Mouse (Mus musculus): ENCODE measurements around the gene Kif21b.

The Kif21b gene

DNA sequence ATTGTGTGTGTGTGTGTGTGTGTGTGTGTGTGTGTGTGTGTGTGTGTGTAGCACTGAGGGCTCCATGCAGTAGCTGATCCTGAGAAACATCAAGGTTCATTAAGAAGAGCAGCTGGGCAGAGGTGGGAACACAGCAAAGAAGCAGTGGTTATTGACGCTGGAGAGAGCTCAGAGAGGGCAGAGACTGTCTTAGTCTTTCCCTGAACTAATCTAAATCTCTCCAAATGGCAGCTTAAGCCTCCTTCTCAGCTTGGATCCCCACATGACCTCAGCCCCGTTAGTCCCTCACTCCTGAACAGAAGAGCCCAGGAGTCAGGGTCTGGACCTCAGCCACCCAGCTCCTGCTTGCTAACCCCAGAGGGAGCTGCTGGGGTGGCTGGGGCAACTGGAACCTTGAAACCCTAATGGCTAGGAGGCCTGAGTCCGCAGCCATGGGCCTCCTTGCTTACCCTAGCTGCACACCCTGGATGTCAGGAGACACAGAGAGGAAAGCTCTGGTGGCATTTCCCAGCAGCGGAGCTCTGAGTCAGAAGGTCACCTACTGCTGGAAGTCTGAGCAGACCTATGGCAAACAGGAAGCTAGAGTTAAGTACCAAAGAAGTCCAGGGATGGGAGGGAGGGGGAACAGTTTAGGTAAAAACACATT, 2.1 kb upstream of the Kif21b start:
- in situ Hi-C loops (cut with MboI, MseI), result no loop called here

DNA sequence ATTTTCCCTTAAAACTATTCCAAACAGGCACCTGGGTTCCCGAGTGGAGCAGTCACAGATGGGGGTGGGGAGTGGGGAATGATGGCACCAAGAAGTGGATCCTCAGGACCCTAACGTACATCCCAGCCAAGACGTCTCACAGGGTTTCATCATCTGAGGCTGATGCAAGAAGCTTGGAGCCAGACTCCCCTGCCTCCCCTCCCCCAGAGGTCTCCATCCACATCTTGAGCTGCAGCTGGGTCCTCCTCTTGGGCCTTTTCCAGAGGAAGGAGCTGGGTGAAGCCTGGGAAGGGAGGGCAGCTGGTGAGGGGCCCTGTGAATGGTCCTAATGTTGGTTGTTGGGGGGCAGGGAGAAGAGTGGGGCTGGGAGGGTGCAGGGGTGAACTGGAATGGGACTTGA, 1.1 kb upstream of the Kif21b start:
- in situ Hi-C loops (cut with MboI, MseI), result loop anchor here (10.0 kb wide), 1 partner anchor 1015 kb away; no protein-coding TSS in a partner anchor

DNA sequence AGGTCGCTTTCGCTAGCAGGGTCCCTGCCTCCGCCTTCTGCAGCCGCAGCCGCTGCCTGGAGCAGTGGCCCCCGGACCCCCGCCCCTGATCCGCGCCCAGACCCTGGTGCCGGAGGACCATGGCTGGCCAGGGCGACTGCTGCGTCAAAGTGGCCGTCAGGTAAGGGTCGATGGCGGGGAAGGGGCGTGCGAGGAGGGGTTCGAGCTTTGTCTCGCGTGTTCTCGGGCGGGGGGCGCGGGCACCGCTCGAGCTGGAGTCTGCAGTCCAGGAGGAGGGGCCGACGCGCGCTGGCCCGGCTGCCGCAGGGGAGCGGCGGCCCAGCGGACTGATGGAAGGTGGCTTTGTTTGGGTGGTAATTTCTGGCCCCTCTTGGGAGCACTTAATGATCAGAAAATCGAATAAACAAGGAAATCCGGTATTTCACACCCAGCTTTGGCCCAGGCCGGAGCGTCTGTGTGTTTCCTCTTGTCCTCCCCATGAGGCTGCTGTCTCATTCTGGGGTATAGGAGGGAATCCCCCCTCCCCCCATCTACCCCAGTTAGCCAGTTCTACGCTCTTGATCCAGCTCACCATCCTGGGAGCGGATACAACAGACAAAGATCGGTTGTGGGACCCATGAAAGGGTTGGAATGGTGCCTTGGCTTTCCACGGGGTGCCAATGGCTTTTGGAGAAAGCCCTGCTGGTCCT, 558 bp downstream of the Kif21b start:
- in situ Hi-C loops (cut with MboI, MseI), result loop anchor here (10.0 kb wide), 1 partner anchor 1017 kb away; no protein-coding TSS in a partner anchor

DNA sequence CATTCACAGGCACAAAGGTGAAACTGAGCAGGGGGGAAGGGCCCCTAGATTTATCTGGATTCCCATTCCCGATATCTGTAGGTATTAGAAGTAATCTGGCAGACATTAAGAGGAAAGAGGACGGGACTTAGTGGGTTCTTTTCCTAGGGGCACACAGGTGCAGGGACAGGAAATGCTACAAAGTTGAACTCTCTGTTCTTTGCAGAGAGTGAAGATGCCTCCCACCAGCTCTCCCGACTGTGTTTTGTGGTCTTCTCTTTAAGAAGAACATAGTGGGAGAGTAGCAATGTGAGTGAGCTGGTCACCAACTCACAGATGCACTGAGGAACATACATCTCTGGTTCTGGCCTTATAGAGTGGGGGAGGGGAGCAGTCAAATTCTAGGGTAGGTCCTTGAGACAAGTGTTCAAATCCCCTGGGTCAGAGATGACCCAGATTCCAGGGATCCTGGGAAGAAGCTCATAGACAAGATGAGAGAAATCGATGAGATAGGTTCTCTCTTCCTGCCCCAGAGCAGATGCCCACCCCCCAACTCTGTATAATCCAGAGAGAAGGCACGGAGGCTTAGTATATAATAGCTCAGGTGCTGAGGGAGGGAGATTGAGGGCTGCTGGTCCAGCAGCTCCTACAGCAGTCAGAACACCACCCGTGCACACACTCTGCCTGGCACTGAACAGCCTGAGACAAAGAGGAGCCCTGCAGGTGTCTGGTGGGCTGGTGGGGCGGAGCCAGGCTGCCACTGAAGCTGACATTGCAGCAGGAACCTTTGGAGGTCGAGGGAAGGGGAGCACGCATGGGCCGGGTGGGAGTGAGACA, 1.4 kb downstream of the Kif21b start:
- in situ Hi-C loops (cut with MboI, MseI), result loop anchor here (10.0 kb wide), 1 partner anchor 1018 kb away; no protein-coding TSS in a partner anchor

DNA sequence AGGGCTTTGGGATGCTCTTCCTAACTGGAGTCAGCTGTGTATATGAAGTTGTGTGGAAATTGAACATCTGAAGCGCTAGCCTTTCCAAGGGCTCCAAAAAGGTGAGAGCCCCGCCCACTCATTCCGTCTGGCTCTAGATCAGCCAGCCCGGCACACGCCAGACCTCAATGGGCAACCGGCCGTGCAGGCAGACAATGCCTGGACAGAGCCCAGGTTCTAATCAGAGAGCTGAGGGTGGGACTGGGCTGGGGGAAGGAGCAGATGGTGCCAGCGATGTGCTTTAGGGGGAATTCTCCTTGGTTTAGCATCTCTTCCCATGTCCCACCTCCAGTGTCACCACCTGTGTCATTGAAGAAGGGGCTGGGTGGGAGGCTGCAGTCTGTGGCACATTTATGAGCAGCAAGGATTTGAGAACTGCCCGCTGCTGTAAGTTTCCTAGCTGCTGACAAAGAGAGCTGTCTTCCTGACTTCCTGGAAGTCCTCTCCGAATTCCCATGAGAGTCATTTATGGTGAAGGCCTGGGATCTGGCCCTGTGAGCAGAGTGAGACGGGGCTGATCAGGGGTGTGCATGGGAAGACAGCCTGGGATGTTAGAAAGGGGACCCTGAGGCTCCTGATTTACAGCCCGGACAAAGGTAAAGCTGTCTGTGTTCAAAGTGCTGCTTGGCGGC, 2.5 kb downstream of the Kif21b start:
- in situ Hi-C loops (cut with MboI, MseI), result loop anchor here (10.0 kb wide), 1 partner anchor 1019 kb away; no protein-coding TSS in a partner anchor

DNA sequence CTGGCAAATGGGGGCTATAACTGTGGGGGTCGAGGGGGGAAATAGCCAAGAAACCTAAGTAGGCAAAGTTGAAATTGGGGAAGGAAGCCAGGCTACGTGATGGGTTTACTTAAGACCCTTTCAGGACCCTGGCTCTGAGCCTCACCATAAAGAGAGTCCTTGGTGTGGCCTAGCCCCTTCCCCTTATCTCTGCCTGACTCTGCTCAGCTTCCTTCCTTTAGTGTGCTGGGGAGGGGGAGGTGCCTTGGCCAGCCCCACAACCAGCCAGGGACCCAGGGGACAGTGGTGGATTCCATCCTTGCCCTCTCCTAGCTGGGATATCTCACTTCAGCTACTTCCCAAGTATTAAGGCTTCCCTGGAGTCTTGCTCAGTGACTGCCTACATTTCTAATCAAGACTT, 3.4 kb downstream of the Kif21b start:
- in situ Hi-C loops (cut with MboI, MseI), result loop anchor here (10.0 kb wide), 1 partner anchor 1020 kb away; no protein-coding TSS in a partner anchor

DNA sequence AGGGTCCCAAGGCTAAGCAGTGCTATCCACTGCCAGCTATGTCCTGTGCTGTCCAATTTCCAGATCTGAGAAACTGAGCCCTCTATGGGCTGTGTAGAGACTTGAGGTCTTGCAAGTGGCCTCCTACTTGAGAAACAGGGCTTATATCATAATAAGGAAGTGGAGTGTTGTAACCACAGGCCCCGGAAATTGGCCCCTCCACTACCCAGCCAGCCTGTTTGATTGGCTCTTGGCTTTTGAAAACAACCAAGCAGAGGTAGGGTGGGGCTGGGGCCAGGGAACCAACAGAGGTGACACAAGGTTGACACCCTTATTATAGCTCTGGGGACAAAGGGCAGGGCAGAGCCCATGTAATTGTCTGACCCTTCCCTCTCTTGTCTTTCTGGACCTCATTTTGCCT, 3.9 kb downstream of the Kif21b start:
- in situ Hi-C loops (cut with MboI, MseI), result loop anchor here (10.0 kb wide), 1 partner anchor 1020 kb away; no protein-coding TSS in a partner anchor

DNA sequence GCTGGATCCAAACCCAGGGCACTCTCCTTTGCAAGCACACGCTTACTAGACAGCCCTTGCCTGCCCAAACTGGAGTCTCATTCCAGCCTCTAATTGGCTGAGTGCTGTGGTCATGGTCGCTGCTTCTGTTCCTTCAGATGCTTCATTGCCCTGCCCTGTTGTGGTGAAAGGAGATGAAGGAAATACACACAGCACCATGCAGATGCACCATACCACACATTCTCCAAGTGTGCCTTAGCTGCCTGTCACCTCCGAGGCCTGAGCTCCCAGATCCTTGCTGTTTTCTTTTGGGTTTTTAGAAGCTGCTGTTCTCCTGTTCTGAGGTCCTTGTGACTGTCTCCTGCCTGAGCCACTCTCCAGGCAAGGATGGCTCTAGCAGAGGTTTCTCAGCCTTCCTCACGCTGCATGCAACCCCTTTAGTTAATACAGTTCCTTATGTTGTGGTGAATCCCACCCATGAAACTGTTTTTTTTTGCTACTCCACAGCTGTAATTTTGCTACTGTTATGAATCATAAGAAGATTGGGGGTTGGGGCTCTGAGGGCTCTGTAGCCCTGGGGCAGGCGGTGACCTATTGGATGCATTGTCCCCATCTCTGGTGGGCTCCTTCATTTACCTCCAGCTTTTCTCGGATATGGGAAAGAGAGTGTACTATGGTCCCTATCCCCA, 4.7 kb downstream of the Kif21b start:
- in situ Hi-C loops (cut with MboI, MseI), result loop anchor here (10.0 kb wide), 1 partner anchor 1021 kb away; no protein-coding TSS in a partner anchor

DNA sequence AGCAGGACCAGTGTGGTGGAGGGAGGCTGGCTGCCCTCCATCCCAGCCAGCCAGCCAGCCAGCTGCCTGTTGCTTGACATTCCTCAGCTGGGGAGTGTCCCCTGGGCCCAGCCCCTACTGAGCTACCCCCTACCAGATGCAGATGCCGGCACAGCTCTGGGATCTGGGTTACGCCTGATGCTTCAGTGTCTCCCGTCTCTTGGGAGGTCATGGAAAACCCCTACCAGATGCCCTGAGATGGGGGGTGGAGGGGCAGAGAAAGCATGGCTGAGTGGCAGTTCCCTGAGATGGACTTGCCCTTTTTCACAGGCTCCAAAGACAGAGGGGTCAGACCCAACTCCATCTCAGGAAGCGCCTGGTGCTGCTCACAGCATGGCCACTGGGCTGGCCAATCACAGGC, 5.4 kb downstream of the Kif21b start:
- in situ Hi-C loops (cut with MboI, MseI), result loop anchor here (10.0 kb wide), 1 partner anchor 1022 kb away; no protein-coding TSS in a partner anchor

DNA sequence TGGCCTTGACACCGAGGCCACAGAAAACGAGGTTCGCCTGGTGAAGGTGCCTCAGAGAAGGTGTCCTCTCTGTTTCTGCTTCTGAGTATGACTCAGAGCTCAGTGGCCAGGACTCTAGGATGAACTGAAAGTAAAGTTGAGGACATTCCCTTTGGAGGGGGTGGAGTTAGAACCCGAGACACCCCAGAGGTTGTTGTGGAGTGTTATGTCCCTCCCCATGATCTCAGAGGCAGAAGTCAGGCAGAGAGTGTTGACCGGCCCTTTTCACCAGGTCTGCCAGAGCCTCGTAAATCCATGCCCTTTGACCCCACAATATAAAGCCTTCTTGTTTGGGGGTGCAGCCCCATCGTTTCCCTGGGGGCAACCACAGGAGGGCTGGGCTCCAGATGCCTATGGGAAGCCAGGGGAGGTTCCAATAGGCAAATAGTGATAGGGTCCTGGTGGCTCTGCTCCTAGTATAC, 5.9 kb downstream of the Kif21b start:
- in situ Hi-C loops (cut with MboI, MseI), result loop anchor here (10.0 kb wide), 1 partner anchor 1022 kb away; no protein-coding TSS in a partner anchor

DNA sequence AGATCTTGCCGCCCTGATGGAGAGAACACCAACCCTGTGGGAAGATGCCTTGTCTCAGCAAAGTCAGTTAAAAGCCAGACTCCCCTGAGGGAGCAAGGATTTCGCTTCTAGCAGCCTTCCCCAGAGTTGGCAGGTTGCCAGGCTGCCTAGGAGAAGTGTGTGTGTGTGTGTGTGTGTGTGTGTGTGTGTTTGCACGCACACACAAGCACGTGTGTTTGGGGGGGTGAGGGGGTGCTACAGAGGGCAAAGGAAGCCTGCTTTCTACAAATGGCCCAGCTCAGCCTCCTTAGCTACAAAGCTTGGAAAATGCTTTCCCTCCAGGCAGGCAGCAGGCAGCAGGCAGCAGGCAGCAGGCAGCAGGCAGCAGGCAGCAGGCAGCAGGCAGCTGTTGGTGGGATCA, 6.4 kb downstream of the Kif21b start:
- in situ Hi-C loops (cut with MboI, MseI), result loop anchor here (10.0 kb wide), 1 partner anchor 1023 kb away; no protein-coding TSS in a partner anchor

DNA sequence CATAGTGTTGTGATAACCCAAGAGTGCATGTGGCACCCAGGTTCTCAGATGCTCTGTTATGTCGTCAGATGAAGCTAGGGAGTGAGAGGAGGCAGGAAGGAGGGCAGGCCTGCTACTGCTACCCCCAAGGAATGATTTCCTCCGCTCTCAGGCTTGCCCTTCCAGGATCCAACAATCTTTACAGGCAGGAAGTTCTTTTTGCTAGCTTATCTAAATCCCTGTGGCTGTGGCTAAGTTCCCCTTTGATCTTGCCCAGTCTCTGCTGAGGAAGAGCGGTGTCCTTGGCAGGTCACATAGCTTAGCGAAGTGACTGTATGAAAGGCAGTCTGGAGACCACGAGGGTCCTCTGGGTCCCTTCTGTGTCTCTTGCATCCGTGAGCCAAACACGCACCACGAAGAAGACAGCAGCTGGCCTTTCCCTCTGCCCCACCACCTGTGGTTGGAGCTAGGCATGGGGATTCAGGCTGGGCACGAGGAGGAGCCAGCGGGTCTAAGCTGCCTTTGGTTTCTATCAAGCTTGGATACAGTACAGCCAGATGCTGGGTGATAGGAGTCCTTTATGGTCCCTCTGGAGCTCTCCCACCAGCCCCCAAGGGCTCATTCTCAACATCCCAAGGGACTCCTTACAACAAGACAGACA, 7.1 kb downstream of the Kif21b start:
- in situ Hi-C loops (cut with MboI, MseI), result loop anchor here (10.0 kb wide), 1 partner anchor 1024 kb away; no protein-coding TSS in a partner anchor

DNA sequence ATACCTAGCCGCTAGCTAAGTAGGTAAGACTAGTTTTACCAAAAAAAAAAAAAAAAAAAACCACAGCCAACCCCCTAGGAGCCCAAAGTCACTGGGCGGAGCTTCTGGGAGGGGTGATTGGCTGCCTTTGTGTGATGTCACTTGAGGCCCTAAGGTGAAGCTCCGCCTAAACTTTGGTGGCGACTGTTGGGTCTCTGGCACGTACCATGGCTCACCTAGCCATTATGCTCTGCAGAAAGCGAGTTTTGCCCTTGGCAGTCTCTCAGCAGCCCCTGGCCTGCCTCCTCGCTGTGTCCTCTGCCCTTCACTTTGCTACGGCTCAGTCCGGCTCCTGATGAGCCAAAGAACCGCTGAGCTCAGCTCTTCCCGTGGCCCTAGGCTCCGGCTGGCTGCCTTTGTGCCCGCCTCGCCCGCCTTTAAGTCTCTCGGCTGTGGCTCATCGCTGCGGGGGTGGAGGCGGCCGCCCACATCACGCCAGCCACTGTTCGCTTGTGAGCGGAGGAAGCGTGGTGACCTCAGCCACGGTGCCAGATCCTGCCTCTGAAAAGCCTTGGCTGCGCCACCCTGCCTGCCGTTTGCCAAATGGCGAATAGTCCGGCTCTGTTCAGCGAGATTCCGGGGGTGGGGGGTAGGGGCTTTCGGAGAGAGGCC, 8.9 kb downstream of the Kif21b start:
- in situ Hi-C loops (cut with MboI, MseI), result loop anchor here (10.0 kb wide), 1 partner anchor 1025 kb away; no protein-coding TSS in a partner anchor

DNA sequence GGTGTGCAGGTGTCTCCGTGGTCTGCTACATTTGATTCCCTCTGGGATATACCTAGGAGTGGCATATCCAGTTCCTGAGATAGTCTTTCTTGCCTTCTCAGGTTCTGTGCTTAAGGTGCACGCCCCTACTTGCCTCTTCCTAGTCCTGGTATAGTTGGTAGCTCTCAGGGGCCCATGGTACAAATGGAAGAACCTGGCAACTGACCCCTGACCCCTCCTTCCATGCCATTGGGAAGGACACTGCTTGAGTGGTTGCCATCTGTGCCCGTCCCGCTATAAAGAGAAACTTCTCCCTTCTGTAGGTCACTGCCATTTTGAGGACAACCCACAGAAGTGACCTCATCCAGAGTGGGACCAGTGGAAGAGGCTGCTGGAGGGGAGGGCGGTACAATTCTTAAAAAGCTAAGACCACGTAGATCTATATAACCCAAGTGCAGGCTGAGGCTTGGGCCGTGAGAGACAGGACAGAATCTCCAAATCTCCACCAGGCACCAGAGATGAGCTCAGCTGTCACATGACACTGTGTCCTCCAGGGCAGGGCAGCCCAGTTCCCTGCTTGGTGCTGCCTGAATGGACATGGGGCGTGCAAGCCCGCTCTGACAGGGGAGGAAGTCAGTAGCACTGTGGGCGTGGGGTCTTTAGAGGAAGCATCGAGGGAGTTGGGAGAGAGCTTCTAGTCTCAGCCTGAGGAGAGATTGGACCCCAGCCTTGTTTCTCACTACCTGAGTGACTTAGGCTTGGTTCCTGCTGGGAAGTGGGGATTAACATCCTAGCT, 10.2 kb downstream of the Kif21b start:
- in situ Hi-C loops (cut with MboI, MseI), result no loop called here

DNA sequence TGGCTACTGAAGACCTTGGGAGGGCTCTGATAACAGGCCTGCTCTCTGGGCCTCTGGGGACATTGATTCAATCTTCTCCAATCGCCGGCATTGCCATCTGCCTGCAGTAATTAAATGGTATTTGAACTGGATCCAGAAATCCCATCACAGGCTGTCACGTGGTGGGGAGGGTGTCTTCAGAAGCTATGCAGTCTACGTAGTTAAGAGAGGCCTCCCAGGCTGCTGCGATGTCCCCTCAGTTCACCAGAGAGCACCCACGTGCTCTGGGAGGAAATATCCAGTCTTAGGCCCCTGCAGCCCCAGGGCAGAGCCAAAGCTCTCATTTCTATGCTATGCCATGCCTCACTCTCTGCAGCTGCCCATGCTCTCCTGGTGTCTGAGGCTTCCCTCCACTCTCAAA, 11.1 kb downstream of the Kif21b start:
- in situ Hi-C loops (cut with MboI, MseI), result no loop called here

DNA sequence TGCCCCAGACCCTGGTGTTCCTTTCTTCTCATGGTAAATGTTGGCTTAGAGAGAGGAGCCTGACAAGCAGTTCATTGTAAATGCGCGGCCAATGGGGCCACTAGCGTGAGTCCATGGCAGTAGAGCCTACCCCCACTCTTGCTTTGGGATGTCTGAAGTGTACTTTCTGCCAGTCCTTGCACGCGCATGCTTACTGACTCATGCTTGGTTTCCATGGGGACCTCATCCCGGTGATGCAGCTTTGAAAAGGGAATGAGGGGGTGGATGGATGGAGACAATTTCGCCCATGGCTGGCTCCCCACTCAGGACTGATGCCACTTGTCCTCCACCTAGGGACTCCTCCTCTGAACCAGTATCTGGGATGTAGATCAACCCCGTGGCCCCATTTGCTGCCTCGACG, 12.3 kb downstream of the Kif21b start:
- in situ Hi-C loops (cut with MboI, MseI), result no loop called here

DNA sequence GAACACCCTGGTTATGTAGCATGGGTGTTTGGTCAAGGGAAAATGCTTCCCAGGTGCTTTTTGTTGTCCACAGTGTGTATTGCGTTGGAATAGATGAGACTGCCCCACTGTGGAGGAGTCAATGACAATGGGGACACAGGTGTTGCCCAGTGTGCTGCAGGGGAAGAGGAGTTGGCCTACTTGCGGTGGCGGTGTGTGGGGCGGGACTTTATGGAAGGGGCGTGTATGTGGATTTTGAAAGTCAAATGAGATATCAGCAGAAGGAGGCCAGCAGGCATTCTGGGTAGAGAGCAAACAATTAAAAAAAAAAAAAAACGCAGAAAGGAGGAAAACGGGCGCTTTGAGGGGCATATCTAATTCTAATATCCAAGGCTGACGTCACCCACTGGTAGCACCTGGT, 18.5 kb downstream of the Kif21b start:
- in situ Hi-C loops (cut with MboI, MseI), result no loop called here

DNA sequence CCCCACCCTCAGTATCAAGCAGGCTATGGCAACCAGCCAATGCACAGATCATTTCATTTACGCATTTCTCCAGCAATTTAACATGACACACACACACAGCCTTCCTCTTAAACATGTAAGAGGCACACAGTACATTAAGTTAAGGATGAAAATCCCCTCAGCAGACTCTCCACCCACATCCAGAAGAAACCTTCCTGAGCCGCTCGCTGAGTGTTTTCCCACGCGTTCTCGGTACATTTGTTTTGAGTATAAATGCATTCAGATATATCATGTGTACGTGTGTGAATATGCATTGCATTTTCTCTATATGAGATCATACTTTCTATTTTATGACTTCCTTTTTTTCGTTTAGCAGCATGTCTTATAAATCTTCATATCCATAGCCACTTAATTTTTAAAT, 20.2 kb downstream of the Kif21b start:
- in situ Hi-C loops (cut with MboI, MseI), result no loop called here

DNA sequence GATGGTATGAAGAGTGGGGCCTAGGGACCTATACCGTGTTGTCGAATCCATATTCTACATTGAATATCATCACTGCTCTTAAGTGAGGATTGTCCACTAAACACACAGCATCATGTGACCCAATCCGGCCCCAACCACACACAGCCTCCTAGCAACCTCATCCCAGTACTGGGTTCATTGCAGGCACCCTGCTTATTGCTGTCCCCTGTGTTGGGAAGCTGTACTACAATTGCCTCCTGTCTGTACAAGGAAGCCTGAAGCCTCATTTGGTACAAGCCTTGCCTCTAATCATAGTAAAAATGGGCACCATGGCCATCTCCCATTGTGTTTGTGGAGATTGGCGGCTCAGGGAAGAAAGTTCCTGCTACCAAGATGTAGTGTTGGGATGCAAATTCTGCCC, 25.1 kb downstream of the Kif21b start:
- in situ Hi-C loops (cut with MboI, MseI), result no loop called here
